Mouse (Mus musculus) Patski (cell line): ENCODE measurements around the gene Plekhd1. TPM values are rescaled to one million over a fixed set of nuclear protein-coding genes. Genes with fewer than 3 reads are reported as not detected.

Experiments
- ATAC-seq: fragments of 100-300 bp; one replicate; pipeline ENCODE4 v1.8.0; 2021
- CTCF ChIA-PET: fragments of 350-600 bp; sonication (Branson Sonifier 250); formaldehyde crosslinking; loops from one replicate; lab custom pipeline; 2022; ENCODE audit warnings: inconsistent platforms; lab: Charles Lee
- POLR2A ChIA-PET: fragments of 350-600 bp; sonication (Branson Sonifier 250); formaldehyde crosslinking; loops from one replicate; lab custom pipeline; 2022; ENCODE audit warnings: antibody characterized with exemption, inconsistent platforms; lab: Charles Lee
- DNase-seq: peaks from one replicate; pipeline ENCODE4 v3.0.0-alpha.2; 2011; ENCODE audit warnings: low read depth, low spot score
- H3K27me3 ChIP-seq: fragments of 371-371 bp; one replicate; pipeline ENCODE4 v1.5.1; 2021
- CTCF ChIP-seq: fragments of 100-300 bp; IDR thresholded peaks from one replicate; pipeline ENCODE4 v1.5.1; 2021
- in situ Hi-C: fragments of 300-500 bp; cut with MboI; formaldehyde crosslinking; loops from 3 replicates; pipeline ENCODE4 v1.11.1; 2018; ENCODE audit warnings: low pct_unique_long_range_greater_than_20kb, mixed read lengths
- polyA plus RNA-seq: library from polyadenylated mRNA; unstranded; gene quantifications from one replicate; pipeline ENCODE4 v1.2.3, GENCODE M21; 2021

Plekhd1 gene
- not detected for polyA plus RNA-seq

GRCm38 (mm10) chr12:80692269-80692972, at the start of gene Plekhd1:
Gene Plekhd1 (plus strand): TSS chr12:80692591.
- no peaks in the 10 kb centered on the region for H3K27me3 ChIP-seq
- in situ Hi-C loops = no loop called here

GRCm38 (mm10) chr12:80642725-80643692, 49.4 kb upstream of the Plekhd1 start:
- ATAC-seq (peak; percentile 37), DNase-seq (peak; percentile 35)
- no peaks in the 10 kb centered on the region for H3K27me3 ChIP-seq
- in situ Hi-C loops = no loop called here
- TF ChIP-seq CTCF = peak; percentile 91
- ChIA-PET POLR2A (no interaction called here), CTCF (interaction anchor here (0.8 to 1.0 kb wide), 3 partner anchors 15 to 83 kb away, joined by 3 to 4 read pairs (median 3); no protein-coding TSS in a partner anchor)

More at GRCm38 (mm10) chr12:80692269-80692972, at the start of gene Plekhd1:
- TF ChIP-seq CTCF = no peak
- ATAC-seq (no peak), DNase-seq (no peak)
- ChIA-PET POLR2A (no interaction called here), CTCF (no interaction called here)

GRCm38 (mm10) chr12:80643693-80644505, 48.5 kb upstream of the Plekhd1 start, which contains the start of the genes Slc39a9 and Erh:
Gene Slc39a9 (plus strand): TSS chr12:80643883.
Gene Erh (minus strand): TSS chr12:80644341.
- no peaks in the 10 kb centered on the region for H3K27me3 ChIP-seq
- peak; percentile 84 for DNase-seq
- in situ Hi-C loops = no loop called here
- TF ChIP-seq CTCF = no peak
- ATAC-seq = peak; percentile 86
- ChIA-PET POLR2A (interaction anchor here (1.6 kb wide), 1 partner anchor 10 kb away, joined by 3 read pairs; no protein-coding TSS in a partner anchor), CTCF (interaction anchor here (1.3 to 1.8 kb wide), 2 partner anchors 29 to 89 kb away, joined by 3 to 5 read pairs; no protein-coding TSS in a partner anchor)

GRCm38 (mm10) chr12:80644506-80644868, 47.9 kb upstream of the Plekhd1 start:
- no peaks in the 10 kb centered on the region for H3K27me3 ChIP-seq
- no peak for DNase-seq
- in situ Hi-C loops = no loop called here
- ChIA-PET CTCF (interaction anchor here (1.3 to 1.8 kb wide), 2 partner anchors 29 to 88 kb away, joined by 3 to 5 read pairs; no protein-coding TSS in a partner anchor), POLR2A (interaction anchor here (1.6 kb wide), 1 partner anchor 10 kb away, joined by 3 read pairs; no protein-coding TSS in a partner anchor)
- TF ChIP-seq CTCF = no peak
- no peak for ATAC-seq

- no peaks in the 10 kb centered on the region for H3K27me3 ChIP-seq
- in situ Hi-C loops = no loop called here
- DNase-seq (no peak), ATAC-seq (no peak)
- TF ChIP-seq CTCF = no peak
- CTCF ChIA-PET = no interaction called here
- POLR2A ChIA-PET = no interaction called here
These were observed 46.0 kb upstream of the Plekhd1 start for GRCm38 (mm10) chr12:80646377-80646776.

GRCm38 (mm10) chr12:80653951-80654658, 38.3 kb upstream of the Plekhd1 start:
- no peaks in the 10 kb centered on the region for H3K27me3 ChIP-seq
- in situ Hi-C loops = loop anchor here (25.0 kb wide), 1 partner anchor 492 kb away; no protein-coding TSS in a partner anchor
- ChIA-PET CTCF (interaction anchor here (2.6 kb wide), 1 partner anchor 19 kb away, joined by 12 read pairs; no protein-coding TSS in a partner anchor), POLR2A (interaction anchor here (0.8 kb wide), 1 partner anchor 9 kb away, joined by 3 read pairs; the partner anchor contains the start of gene Erh)
- ATAC-seq = no peak
- TF ChIP-seq CTCF = no peak
- DNase-seq = no peak

GRCm38 (mm10) chr12:80654659-80655025, 37.7 kb upstream of the Plekhd1 start:
- ATAC-seq (no peak), DNase-seq (no peak)
- in situ Hi-C loops = loop anchor here (25.0 kb wide), 1 partner anchor 492 kb away; no protein-coding TSS in a partner anchor
- no peaks in the 10 kb centered on the region for H3K27me3 ChIP-seq
- POLR2A ChIA-PET = no interaction called here
- CTCF ChIA-PET = interaction anchor here (2.6 kb wide), 1 partner anchor 18 kb away, joined by 12 read pairs; no protein-coding TSS in a partner anchor
- no peak for TF ChIP-seq CTCF

- H3K27me3 ChIP-seq = no peaks in the 10 kb centered on the region
- in situ Hi-C loops = loop anchor here (25.0 kb wide), 1 partner anchor 496 kb away; no protein-coding TSS in a partner anchor
- no peak for DNase-seq
- no peak for TF ChIP-seq CTCF
- ChIA-PET POLR2A (no interaction called here), CTCF (interaction anchor here (1.0 to 4.6 kb wide), 2 partner anchors 10 to 15 kb away, joined by 6 to 27 read pairs; no protein-coding TSS in a partner anchor)
- ATAC-seq = no peak
These were observed 33.7 kb upstream of the Plekhd1 start for GRCm38 (mm10) chr12:80658661-80659060.

- no peaks in the 10 kb centered on the region for H3K27me3 ChIP-seq
- no peak for TF ChIP-seq CTCF
- in situ Hi-C loops = loop anchor here (25.0 kb wide), 1 partner anchor 500 kb away; no protein-coding TSS in a partner anchor
- POLR2A ChIA-PET = no interaction called here
- ATAC-seq (no peak), DNase-seq (no peak)
- CTCF ChIA-PET = interaction anchor here (4.6 kb wide), 1 partner anchor 11 kb away, joined by 27 read pairs; no protein-coding TSS in a partner anchor
These were observed 30.1 kb upstream of the Plekhd1 start for GRCm38 (mm10) chr12:80662322-80662721.
